Mouse (Mus musculus) erythroblast, embryonic 14.5 days (primary cell): ENCODE data around the gene Chgb.

ENCODE experiments used
- GATA1 ChIP-seq: IDR thresholded peaks from 2 replicates; pipeline ENCODE4 v1.6.1; 2012; ENCODE audit warnings: low read length, inconsistent platforms, mixed read lengths
- TAL1 ChIP-seq: IDR thresholded peaks from 3 replicates; pipeline ENCODE4 v1.6.1; 2012; ENCODE audit warnings: low read length, inconsistent platforms, mixed read lengths

- TF ChIP-seq GATA1 (no peak), TAL1 (no peak)
Observed at GRCm38 (mm10) chr2:132815608-132816314, 34.7 kb downstream of the Chgb start, which contains the start of the genes Trmt6 and Mcm8.
